Mouse (Mus musculus) megakaryocyte, adult 5-6 weeks (primary cell): ENCODE measurements around the gene Fitm1. TPM values are rescaled to one million over a fixed set of nuclear protein-coding genes. Genes with fewer than 3 reads are reported as not detected.

Experiments
- total RNA-seq, 2 experiments: library from RNA; stranded (forward) in 1 of 2; stranded (reverse) in 1 of 2; fragments of 153-499, 151-499 nt in 1 of 2; fragments of 221-1000, 200-1000 nt in 1 of 2; gene quantifications; 2 replicates each; pipeline versions ENCODE4 v1.2.3 to v1.2.4; 2015 to 2017

Fitm1 gene
- total RNA-seq, 2 experiments from 2014 or later = 0.33 TPM; not detected in 1

Other genes with a start within 250 kb of the Fitm1 start
Only the 30 nearest of the 31 such genes appear.
- gene Dhrs4, start 96.9 kb upstream of the Fitm1 start, total RNA-seq (2015) = 31.2 and 34.4 TPM in 2 replicates
- gene Dhrs4, start 96.9 kb upstream of the Fitm1 start, total RNA-seq (2017) = 43.1 and 47.6 TPM in 2 replicates
- gene Carmil3, start 85.0 kb upstream of the Fitm1 start, total RNA-seq (2015) = 0.16 and 1.5 TPM in 2 replicates
- 0.15 TPM in 1 of 2 replicates, not detected in the other for gene Carmil3, start 85.0 kb upstream of the Fitm1 start, total RNA-seq (2017)
- gene Cpne6, start 65.2 kb upstream of the Fitm1 start, total RNA-seq (2015) = not detected in 2 replicates
- not detected in 2 replicates for gene Cpne6, start 65.2 kb upstream of the Fitm1 start, total RNA-seq (2017)
- gene Nrl, start 50.6 kb upstream of the Fitm1 start, total RNA-seq (2015) = not detected in 2 replicates
- gene Nrl, start 50.6 kb upstream of the Fitm1 start, total RNA-seq (2017) = not detected in 2 replicates
- 11.7 and 16.0 TPM in 2 replicates for gene Pck2, start 35.4 kb upstream of the Fitm1 start, total RNA-seq (2015)
- gene Pck2, start 35.4 kb upstream of the Fitm1 start, total RNA-seq (2017) = 26.3 and 30.3 TPM in 2 replicates
- gene Dcaf11, start 15.6 kb upstream of the Fitm1 start, total RNA-seq (2015) = 41.6 and 47.3 TPM in 2 replicates
- gene Dcaf11, start 15.6 kb upstream of the Fitm1 start, total RNA-seq (2017) = 43.5 and 107 TPM in 2 replicates
- 2.1 and 4.1 TPM in 2 replicates for gene A730061H03Rik, start 15.2 kb upstream of the Fitm1 start, total RNA-seq (2015)
- gene A730061H03Rik, start 15.2 kb upstream of the Fitm1 start, total RNA-seq (2017) = 2.6 and 9.3 TPM in 2 replicates
- 707 and 794 TPM in 2 replicates for gene Psme1, start 2.5 kb downstream of the Fitm1 start, total RNA-seq (2015)
- gene Psme1, start 2.5 kb downstream of the Fitm1 start, total RNA-seq (2017) = 278 and 305 TPM in 2 replicates
- gene Emc9, start 9.7 kb downstream of the Fitm1 start, total RNA-seq (2015) = 11.2 and 15.9 TPM in 2 replicates
- gene Emc9, start 9.7 kb downstream of the Fitm1 start, total RNA-seq (2017) = 8.2 and 10.5 TPM in 2 replicates
- 420 and 439 TPM in 2 replicates for gene Psme2, start 15.5 kb downstream of the Fitm1 start, total RNA-seq (2015)
- 286 and 332 TPM in 2 replicates for gene Psme2, start 15.5 kb downstream of the Fitm1 start, total RNA-seq (2017)
- gene Rnf31, start 16.1 kb downstream of the Fitm1 start, total RNA-seq (2015) = 27.2 and 42.8 TPM in 2 replicates
- 20.2 and 25.7 TPM in 2 replicates for gene Rnf31, start 16.1 kb downstream of the Fitm1 start, total RNA-seq (2017)
- 69.7 and 70.9 TPM in 2 replicates for gene Irf9, start 28.0 kb downstream of the Fitm1 start, total RNA-seq (2015)
- 92.0 and 98.7 TPM in 2 replicates for gene Irf9, start 28.0 kb downstream of the Fitm1 start, total RNA-seq (2017)
- 0.42 and 2.2 TPM in 2 replicates for gene Rec8, start 42.4 kb downstream of the Fitm1 start, total RNA-seq (2015)
- gene Rec8, start 42.4 kb downstream of the Fitm1 start, total RNA-seq (2017) = 0.15 and 2.2 TPM in 2 replicates
- gene Ipo4, start 60.3 kb downstream of the Fitm1 start, total RNA-seq (2015) = 8.8 and 11.4 TPM in 2 replicates
- gene Ipo4, start 60.3 kb downstream of the Fitm1 start, total RNA-seq (2017) = 2.1 and 5.1 TPM in 2 replicates
- 1.3 and 4.3 TPM in 2 replicates for gene Gm49378, start 62.3 kb downstream of the Fitm1 start, total RNA-seq (2015)
- gene Gm49378, start 62.3 kb downstream of the Fitm1 start, total RNA-seq (2017) = 0.84 and 1.7 TPM in 2 replicates
- 35.3 and 41.1 TPM in 2 replicates for gene Tm9sf1, start 68.2 kb downstream of the Fitm1 start, total RNA-seq (2015)
- gene Tm9sf1, start 68.2 kb downstream of the Fitm1 start, total RNA-seq (2017) = 50.8 and 53.5 TPM in 2 replicates
- gene Tssk4, start 74.6 kb downstream of the Fitm1 start, total RNA-seq (2015) = 1.0 and 1.4 TPM in 2 replicates
- 0.26 and 0.89 TPM in 2 replicates for gene Tssk4, start 74.6 kb downstream of the Fitm1 start, total RNA-seq (2017)
- 30.5 and 34.4 TPM in 2 replicates for gene Mdp1, start 84.9 kb downstream of the Fitm1 start, total RNA-seq (2015)
- 27.0 and 28.3 TPM in 2 replicates for gene Mdp1, start 84.9 kb downstream of the Fitm1 start, total RNA-seq (2017)
- 24.0 and 24.8 TPM in 2 replicates for gene Gmpr2, start 96.3 kb downstream of the Fitm1 start, total RNA-seq (2015)
- gene Gmpr2, start 96.3 kb downstream of the Fitm1 start, total RNA-seq (2017) = 26.2 and 29.7 TPM in 2 replicates
- 421 and 452 TPM in 2 replicates for gene Nedd8, start 96.5 kb downstream of the Fitm1 start, total RNA-seq (2015)
- 297 and 326 TPM in 2 replicates for gene Nedd8, start 96.5 kb downstream of the Fitm1 start, total RNA-seq (2017)
- 24.2 and 27.2 TPM in 2 replicates for gene Tinf2, start 106.2 kb downstream of the Fitm1 start, total RNA-seq (2015)
- 25.1 and 39.8 TPM in 2 replicates for gene Tinf2, start 106.2 kb downstream of the Fitm1 start, total RNA-seq (2017)
- gene Tgm1, start 138.3 kb downstream of the Fitm1 start, total RNA-seq (2015) = 1.6 and 1.7 TPM in 2 replicates
- 1.0 and 2.1 TPM in 2 replicates for gene Tgm1, start 138.3 kb downstream of the Fitm1 start, total RNA-seq (2017)
- 10.0 and 12.5 TPM in 2 replicates for gene Rabggta, start 146.6 kb downstream of the Fitm1 start, total RNA-seq (2015)
- gene Rabggta, start 146.6 kb downstream of the Fitm1 start, total RNA-seq (2017) = 8.5 and 13.7 TPM in 2 replicates
- gene Dhrs1, start 170.1 kb downstream of the Fitm1 start, total RNA-seq (2015) = 112 and 121 TPM in 2 replicates
- 44.1 and 55.0 TPM in 2 replicates for gene Dhrs1, start 170.1 kb downstream of the Fitm1 start, total RNA-seq (2017)
- 10.4 and 12.2 TPM in 2 replicates for gene Nop9, start 170.1 kb downstream of the Fitm1 start, total RNA-seq (2015)
- 11.7 and 13.9 TPM in 2 replicates for gene Nop9, start 170.1 kb downstream of the Fitm1 start, total RNA-seq (2017)
- 0.27 and 1.5 TPM in 2 replicates for gene Cideb, start 182.8 kb downstream of the Fitm1 start, total RNA-seq (2015)
- gene Cideb, start 182.8 kb downstream of the Fitm1 start, total RNA-seq (2017) = 0.22 TPM in 1 of 2 replicates, not detected in the other
- gene Ltb4r2, start 185.8 kb downstream of the Fitm1 start, total RNA-seq (2015) = 0.16 and 0.21 TPM in 2 replicates
- 0.33 and 0.53 TPM in 2 replicates for gene Ltb4r2, start 185.8 kb downstream of the Fitm1 start, total RNA-seq (2017)
- gene Ltb4r1, start 190.3 kb downstream of the Fitm1 start, total RNA-seq (2015) = 41.4 and 46.4 TPM in 2 replicates
- 57.4 and 68.0 TPM in 2 replicates for gene Ltb4r1, start 190.3 kb downstream of the Fitm1 start, total RNA-seq (2017)
- gene Adcy4, start 208.5 kb downstream of the Fitm1 start, total RNA-seq (2015) = not detected in 2 replicates
- 0.15 TPM in 1 of 2 replicates, not detected in the other for gene Adcy4, start 208.5 kb downstream of the Fitm1 start, total RNA-seq (2017)
- 79.0 and 82.5 TPM in 2 replicates for gene Ripk3, start 213.2 kb downstream of the Fitm1 start, total RNA-seq (2015)
- gene Ripk3, start 213.2 kb downstream of the Fitm1 start, total RNA-seq (2017) = 24.2 and 30.0 TPM in 2 replicates